Mouse (Mus musculus): Measurements from ENCODE around the gene Sestd1.

The Sestd1 gene

DNA sequence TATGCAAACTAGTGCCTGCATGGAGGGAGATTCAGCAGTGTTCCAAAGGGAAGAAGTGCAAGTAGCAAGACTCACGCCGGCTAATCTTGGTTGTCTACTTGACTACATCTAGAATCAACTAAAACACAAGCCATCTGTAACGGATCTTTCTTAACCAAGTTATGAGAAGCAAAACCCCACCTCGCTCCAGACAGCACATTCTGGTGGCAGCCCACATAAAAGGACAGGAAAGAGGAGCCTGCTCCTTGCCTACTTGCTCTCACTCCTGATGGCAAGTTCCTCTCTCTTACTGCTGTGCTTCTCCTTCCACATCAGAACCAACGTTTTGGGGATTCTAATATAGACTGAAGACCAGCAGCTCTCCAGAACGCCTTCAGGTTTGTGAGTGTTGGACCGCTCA lies 9.6 kb downstream of the Sestd1 start:
- DNase-seq (ENCODE audit: low spot score), result no peak

DNA sequence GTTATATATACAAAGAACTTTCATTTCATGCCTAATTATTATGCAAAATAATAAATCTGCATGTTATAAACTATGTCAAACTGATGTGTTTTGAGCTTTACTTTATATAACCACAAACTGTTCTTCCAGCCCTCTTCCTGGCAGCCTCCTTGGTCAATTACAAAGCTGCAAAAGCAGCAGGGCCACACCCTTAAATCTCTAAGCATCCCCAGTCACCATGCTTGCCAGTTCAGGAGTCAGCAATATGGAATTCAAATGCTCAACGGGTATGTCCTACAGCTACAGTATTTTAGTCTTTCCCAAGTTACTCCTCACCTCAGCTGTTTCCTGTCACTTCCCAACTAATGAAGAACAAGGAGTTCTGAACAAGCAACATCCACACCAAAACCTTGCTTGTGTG lies 10.3 kb downstream of the Sestd1 start:
- DNase-seq (ENCODE audit: low spot score), result no peak

DNA sequence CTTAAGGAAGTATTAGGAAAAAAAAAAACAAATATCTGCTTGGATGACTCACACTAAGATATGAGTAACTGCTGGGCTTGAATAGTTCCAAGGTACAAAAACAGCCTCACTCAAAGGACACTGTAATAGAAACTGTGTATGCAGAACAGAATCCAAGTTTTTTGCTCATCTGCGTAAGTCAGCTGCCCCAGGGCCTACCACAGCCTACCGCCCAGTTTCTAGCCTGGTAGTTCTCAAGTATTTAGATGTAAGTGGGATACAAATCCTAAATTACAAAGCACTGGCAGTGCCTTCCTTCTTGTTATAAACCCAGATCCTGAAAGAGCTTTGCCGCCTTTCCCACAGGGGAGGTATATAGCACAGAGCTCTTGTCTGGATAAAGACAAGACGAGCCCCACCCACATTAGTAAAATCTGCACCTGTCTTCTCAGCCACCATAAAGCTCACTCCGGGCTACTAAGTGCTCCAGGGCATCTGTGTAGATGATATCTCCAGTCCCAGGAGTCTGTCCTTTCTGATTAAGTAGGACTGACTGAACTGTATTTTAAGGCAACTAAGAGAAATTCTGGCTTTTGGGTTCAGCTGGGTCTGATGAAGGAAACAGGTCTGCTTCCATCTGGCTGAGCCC lies 11.7 kb downstream of the Sestd1 start:
- no peak for DNase-seq (ENCODE audit: low spot score)

DNA sequence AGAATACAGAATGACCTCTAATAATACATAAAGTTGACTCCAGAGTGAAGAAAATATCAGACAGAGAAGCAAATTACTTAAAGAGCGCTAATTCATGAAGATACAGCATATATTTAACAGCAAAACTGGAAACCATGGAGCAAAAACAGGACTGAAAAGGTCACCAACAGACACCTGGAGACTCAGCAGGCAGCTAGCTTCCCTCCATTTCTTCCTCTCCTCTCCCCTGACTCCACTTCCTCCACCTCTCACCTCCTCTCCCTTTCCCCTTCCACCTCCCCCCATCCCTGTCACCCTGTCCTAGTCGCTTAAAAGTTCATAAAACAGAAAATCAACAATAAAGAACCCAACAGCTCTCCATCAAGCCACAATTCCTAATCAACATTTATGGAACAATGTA lies 13.5 kb downstream of the Sestd1 start:
- no peak for DNase-seq (ENCODE audit: low spot score)

DNA sequence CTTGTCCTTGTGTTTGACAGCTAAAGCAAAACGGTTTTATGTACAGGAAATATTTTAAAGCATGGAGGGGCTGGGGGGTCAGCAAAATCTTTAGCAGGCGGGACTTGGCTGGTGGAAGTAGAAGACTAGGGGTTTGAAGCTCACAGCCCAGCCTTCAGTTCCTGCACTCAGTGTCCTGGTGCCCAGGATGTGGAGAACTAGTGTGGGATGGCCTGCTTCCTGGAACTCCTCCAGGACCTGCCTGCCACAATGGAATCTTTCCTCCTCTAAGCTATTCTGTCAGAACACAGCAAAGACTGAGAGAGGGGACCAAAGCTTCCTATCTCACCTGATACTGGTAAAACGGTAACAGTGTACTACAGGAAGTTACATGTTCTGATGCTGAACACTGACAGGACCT lies 14.4 kb downstream of the Sestd1 start:
- no peak for DNase-seq (ENCODE audit: low spot score)

DNA sequence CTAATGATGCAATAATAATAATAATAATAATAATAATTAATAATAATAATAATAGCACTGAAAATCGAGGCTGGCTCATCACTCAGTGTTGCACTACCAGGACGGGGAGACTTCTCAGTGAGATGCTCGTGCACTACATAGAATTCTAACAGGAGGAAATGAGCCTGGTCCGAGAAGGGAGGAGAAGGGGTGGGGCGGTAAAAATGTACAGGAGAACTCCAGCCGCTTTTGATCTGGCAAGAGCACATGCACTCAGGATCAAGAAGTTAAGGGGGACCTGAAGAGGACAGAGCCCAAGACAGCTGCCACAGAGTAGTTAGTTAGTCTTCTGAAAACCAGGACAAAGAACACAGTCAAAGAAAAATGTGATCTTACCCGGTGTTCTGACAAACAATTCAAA lies 15.1 kb downstream of the Sestd1 start:
- DNase-seq (ENCODE audit: low spot score), result no peak

DNA sequence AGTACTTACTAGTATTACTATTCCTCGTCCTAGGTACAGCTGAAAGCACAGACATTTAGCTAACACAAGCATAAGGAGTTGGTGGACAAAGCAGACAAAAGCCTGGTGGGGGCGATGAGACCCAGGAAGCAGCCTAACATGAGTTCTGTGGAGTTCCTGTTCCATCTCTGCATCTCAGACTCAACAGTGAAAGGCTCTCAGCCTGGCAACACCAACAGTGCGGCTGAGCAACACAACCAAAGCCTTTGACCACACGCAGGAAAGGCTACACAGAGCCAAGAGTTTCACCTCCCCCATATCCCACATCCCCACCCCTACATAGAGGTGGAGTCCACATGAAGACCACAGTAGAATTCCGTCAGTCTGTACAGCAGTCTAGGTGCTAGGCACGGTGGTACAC lies 15.8 kb downstream of the Sestd1 start:
- no peak for DNase-seq (ENCODE audit: low spot score)

DNA sequence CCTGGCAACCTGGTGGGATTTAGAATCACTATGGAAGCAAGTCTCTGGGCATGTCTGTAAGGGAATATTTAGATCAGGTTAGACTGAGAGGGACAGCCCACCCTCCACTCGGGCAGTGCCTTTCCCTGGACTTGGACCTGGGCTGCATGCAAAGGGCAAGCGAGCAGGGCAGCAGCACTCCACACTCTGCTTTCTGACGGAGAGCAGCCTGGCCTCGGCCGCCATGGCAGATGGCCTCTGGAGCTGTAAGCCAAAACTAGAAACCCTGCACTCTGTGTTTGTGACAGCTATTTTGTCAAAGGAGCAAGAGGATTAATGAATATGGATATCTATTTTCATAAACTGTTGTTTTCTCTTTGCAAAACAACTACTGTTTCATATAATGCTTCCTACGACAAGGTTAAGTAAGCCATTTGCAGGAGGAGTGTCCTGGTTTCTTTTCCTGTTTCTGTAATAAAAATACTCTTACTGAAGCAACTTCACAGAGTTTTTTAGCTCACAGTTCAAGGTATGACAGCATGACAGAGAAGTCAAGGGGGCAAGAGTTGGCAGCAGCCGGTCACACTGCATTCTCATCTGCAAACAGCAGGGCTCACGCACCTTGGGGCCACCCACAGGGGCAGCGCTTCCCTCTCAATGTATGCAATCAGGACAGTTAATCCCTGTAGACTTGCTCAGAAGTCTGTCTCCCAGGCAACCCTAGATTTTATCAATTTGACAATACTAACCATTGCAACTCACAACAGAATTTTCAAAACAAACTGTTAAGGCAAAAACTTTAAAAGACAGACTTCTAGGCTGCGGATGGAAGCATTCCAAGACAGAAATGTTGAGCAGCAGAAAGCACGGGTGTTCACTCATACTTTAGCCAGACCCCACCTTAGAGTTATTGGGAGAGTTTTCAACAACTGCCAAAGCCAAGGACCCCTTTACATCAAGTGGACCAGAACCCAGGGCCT lies 16.6 kb downstream of the Sestd1 start:
- DNase-seq (ENCODE audit: low spot score), result no peak

DNA sequence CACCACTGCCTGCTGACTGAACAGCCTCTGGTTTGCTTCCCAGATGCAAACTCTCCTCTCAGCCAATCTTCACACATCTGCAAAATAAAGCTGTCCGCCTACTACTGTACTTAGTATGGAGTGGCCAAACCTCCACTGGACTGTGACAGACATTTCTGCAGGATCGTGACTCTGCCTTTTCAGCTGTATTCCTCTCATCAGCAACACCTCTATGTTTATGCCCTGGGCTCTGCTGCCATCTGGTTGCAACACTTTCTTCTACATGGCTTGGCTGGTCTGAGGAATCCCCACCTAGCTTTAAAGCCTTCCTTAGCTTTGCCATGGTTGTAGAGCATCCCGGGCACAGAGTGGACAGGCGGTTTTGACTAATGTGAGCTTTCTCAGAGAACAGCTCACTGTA lies 20.3 kb downstream of the Sestd1 start:
- DNase-seq (ENCODE audit: low spot score), result no peak

DNA sequence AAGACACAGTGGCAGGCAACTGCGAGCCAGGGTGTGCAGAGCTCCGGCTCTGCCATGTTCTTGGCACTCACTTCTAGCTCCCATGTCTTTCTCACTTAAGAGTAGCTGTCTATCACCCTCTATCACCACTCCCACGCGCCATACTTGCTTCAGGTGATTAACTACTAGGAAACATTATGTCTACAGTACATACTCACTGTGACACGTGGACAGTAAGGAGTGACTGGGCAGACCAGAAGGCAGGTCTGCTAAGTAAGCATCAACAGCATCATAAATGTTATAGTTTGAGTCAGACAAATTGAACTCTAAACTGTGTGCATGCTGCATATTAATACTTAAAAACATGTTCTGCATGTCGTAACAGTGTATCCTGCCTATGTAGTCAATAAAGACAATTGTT lies 27.2 kb downstream of the Sestd1 start:
- no peak for DNase-seq (ENCODE audit: low spot score)

DNA sequence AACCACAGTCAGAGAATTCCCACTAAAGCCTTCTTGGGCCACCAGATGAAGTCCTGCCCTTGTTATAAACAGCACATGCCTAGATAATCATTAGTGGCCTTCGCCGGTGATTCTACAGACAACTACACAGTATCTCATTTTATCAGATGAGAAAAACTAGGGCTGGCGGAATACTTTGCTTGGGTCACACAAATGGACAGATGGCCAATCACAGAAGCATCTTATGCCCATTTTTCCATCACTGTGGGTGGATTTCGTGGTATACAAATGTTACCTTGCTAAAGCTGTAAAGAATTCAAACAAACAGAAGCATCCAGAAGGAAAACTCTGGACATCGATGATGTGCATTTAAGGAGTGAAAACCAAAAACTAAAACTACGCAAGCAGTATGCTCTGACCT lies 28.7 kb downstream of the Sestd1 start:
- DNase-seq (ENCODE audit: low spot score), result no peak

DNA sequence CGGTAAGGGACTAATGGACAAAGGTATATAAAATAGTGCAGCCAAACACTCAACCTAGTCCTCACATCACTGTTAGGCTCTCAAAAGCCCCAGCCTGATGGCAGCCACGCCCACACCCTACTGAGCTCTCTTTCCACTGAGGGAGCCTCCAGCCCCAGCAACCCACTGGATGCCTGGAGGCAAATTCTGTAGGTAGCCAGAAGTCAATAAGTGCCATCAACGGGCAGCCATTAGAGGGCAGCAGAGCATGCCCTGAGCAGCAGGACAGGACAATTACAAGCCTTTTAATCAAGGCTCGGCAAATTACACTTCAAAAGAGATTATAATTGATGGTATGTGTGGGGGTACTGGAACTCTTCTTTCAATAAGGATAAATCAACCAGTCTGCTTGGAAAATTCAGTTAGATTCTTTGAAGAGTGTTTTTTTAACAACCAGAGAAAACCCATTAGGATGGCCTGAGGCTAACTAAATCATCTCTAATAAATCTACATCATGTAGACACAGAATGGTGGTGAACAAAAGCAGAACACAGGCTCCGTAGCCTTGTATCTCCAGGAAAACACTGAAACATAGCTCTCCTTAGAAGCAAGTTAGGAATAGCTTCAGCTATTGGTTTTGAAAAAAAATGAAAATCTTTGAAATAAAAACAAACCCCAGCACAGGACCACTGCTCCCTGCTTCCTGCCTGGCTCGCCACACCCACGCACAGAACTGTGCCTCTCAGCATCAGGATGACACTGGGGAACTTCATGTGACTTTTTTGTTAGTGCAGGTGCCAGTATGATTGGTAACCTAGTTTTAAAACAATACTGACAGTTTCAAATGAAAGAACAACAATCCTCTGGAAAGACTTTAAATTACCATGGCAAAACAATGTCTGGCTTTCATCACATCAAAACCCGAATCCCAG lies 30.4 kb downstream of the Sestd1 start:
- DNase-seq (ENCODE audit: low spot score), result peak; percentile 24

DNA sequence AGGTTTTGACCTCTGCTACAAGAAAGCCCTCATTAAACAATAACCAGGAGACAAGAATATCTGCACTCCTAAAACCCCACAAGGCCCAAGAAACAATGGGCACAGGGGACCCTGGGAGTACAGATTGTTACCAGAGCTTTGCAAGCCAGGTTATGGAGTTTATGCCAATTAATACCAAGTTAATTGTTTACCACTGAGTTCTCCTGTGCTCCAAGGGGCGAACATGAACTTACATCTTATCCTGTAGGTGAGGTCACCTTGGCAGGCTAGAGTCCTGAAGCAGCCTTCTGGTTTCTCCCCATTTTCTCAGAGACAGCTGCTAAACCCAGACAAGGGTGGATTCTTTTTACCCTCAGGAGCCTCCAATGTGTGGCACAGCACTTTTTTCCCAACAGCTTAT lies 32.0 kb downstream of the Sestd1 start:
- no peak for DNase-seq (ENCODE audit: low spot score)

DNA sequence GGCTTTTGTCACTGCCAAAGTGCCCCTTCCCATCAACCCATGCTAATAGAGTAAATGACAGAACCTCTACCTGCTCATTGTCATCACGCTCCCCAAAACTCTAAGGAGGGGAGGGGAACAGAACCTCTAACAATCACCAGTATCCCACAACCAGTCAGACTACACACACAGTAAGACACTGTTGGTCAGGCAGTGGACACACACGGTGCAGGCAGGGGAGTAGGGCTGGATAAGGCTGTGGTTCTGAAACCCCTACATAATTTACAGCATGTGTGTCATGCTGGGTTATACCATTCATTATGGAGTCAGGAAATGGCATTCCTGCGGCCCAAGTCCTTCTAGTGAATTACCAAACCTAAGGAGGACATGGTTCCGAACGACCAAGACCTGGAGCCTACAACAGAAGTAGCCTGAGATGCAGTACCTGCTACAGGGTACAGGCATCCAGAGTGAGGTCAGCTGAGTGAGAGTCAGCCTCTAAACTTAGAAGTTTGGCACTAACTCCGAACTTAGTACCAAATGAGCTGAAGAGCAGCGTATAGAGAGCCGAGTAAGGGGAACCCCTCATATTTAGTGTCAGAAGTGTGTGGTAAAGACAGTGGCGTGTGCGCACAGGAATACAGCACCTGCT lies 33.1 kb downstream of the Sestd1 start:
- no peak for DNase-seq (ENCODE audit: low spot score)

DNA sequence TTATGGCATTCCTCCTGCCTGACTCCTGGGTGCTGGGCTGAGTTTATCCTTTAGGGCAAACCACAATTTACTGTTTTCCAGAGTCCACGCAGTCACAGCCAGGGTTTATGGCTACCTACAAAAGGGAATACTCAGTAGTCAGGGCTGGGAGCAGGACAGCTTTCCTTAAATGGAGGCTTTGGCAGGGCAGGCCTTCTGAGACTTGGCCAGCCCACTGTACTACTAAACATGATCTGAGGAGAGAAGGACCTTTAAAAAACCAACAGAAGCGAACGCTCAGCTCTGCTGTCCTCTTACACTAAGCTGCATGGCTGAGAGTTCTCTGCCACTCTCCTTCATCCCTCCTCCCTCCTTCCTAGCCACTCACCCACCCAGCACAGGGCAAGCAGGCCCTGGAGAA lies 34.6 kb downstream of the Sestd1 start:
- DNase-seq (ENCODE audit: low spot score), result no peak

DNA sequence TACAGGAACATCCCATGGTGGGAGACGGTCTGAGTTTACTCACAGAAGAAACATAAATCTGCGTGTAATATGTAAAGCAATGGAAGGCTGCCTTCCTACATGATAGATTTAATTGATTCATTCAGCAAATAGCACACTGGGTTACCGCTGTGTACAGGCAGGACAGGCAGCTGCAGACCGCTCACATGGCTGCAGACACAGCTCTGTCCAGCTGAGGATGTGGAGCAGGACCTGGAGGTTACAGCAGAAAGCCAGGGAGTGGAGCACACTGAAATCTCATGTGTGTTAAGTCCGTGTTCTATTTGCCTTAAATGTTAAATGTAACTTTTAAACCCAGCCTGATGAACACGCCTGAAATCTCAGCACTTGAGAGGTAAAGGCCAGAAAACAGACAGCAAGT lies 38.1 kb downstream of the Sestd1 start:
- DNase-seq (ENCODE audit: low spot score), result no peak

DNA sequence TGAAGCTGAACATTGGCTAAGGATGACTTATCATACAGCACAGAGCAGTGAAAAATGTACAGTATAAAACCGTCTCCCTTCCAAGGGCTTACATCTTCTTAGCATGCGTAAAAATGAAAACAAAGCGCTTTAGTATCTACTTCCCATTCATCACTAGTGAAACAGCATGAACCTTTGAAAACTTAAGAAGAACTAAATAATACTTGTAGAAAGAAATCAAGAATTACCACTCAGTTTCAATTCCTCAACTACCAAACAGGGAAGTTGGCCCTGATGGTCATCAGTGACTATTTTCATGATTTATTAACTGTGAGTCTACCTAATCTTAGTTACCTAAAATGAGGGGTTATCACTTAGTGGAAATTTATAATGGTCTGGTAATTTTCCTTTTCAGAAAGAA lies 41.8 kb downstream of the Sestd1 start:
- DNase-seq (ENCODE audit: low spot score), result no peak

DNA sequence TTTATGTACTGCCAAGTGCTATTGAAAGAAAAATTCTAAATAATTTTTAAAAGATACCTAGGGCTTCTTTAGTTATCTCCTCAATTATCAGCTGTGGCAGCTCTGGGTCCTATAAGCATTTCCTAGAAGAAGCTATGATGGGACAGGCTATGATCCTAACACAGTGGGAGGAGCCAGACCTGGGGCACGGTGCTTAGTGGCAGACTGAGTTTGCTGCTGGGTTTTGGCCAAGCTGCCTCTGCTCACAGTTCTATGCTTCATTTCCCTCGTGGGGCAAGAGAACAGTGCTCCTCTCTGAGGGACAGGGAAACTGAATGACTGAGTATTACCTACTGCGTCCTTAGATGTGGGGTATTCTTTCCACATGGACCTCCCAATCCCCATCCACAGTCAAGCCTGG lies 42.3 kb downstream of the Sestd1 start:
- DNase-seq (ENCODE audit: low spot score), result no peak

DNA sequence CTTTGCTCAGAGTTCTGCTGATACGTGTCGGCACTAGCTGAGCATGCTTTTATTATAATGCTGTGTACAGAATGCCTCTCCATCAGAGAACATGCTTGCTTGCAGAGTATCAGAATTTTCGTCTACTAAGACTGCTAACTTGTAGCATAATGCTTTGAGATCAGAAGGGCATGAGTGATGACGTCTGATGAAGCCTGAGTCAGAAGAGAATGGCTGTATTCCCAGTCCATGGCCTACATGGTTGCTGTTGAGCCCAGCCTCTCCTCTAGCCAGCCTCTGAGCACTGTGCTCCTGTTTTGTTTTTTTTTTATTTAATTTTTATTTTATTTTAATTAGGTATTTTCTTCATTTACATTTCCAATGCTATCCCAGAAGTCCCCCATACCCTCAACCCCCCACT lies 43.5 kb downstream of the Sestd1 start:
- no peak for DNase-seq (ENCODE audit: low spot score)

DNA sequence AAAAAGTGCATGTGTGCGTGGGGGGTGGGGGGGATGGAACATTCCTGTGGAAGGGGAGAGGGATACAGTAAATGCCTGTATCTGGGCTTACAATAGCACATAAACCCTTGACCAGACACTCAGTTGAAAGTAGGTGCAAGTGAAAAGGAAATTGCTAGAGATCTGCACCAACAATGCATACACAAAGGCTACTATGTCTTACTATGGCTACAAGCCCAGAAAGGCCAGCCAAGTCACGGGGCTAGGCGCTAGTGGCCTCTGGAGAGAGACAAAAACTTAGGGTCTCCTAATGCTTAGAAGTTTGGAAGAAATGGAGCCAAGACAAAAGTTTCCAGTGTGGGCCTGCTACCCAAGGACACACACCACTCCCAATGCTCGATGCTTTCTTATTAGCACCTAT lies 44.5 kb downstream of the Sestd1 start:
- DNase-seq (ENCODE audit: low spot score), result no peak

DNA sequence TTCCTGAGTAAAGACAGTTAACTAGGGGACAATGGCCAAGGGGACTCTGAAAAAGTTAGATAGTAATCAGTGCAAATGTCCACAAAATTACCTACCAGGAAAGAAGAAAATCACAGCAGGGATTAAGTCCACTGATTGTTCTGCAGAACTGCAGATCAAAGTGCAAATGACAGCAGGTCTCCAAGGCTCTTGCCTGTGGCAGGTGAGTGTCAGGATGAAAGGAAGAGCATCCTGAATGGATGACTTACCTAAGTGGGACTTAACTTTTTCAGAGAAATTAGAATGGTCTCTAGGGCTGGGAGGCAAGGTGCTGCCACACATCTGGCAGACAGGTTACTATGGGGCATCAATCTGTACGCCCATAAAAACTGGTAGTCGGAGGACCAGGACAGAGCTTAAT lies 47.8 kb downstream of the Sestd1 start:
- no peak for DNase-seq (ENCODE audit: low spot score)

DNA sequence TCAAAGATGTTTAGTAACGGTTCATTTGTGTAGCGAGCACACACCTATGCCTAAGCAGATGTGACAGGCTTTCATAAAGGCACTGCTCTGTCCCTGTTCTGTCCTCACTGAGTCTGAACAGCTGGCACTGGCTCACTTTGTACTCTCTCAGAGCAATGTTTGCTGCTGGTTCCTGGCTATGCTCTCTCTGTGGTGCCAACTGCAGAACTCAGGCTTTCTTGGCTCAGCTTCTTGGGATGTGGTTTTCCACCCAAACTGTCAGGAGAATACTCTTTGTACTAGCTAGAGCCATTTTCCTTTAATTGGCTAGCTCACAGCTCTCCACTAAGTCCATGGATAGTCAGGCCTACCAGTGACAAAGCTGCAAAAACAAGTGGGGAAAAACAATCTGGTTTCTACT lies 59.4 kb downstream of the Sestd1 start:
- no peak for DNase-seq (ENCODE audit: low spot score)
